Mouse (Mus musculus): ENCODE results near the gene Trpc4. TPM values are rescaled to one million over a fixed set of nuclear protein-coding genes. Genes with fewer than 3 reads are reported as not detected.

The Trpc4 gene
- polyA plus RNA-seq (2015; fragmentation: Nextera tagmentation; extraction: Ambion mirVana), result 6.3 and 7.0 TPM in 2 replicates

- under 1% methylated on average over 33 of the region's 36 CpGs for WGBS
- ATAC-seq, result peak; percentile 82
- Histone ChIP-seq H3K4me3 (ENCODE audit: low read length) (peak within 1 kb of the TSS; percentile 61), H3K4me1 (ENCODE audit: control insufficient read depth, insufficient read depth, low read depth, low read length) (no peaks in the 10 kb centered on the region; the same call in none of the 2 replicates), H3K4me2 (ENCODE audit: low read length) (peak within 1 kb of the TSS; percentile 98), H3K27me3 (replicated peaks; ENCODE audit: control insufficient read depth, insufficient read depth, low read length) (no peaks in the 10 kb centered on the region; the same call in 1 of the 2 replicates), H3K27ac (ENCODE audit: low read depth, low read length) (peak within 1 kb of the TSS; percentile 4; the same call in 1 of the 2 replicates), H3K9ac (ENCODE audit: low read depth, low read length) (peak within 1 kb of the TSS; percentile 65), H3K36me3 (ENCODE audit: control insufficient read depth, insufficient read depth, low read length) (no peaks in the 10 kb centered on the region), H3K9me3 (ENCODE audit: control insufficient read depth, low read length) (no peaks in the 10 kb centered on the region)
Observed at GRCm38 (mm10) chr3:54155639-54156315, at the start of gene Trpc4. Gene Trpc4, plus strand, starts transcription at chr3:54156035.

GRCm38 (mm10) chr3:54111489-54111888 lies 44.3 kb upstream of the Trpc4 start:
- no peaks in the 10 kb centered on the region for H3K36me3 ChIP-seq (ENCODE audit: control insufficient read depth, insufficient read depth, low read length)
- no peaks in the 10 kb centered on the region for H3K4me1 ChIP-seq (ENCODE audit: control insufficient read depth, insufficient read depth, low read depth, low read length)
- no peaks in the 10 kb centered on the region for H3K27me3 ChIP-seq (replicated peaks; ENCODE audit: control insufficient read depth, insufficient read depth, low read length)
- H3K27ac ChIP-seq (ENCODE audit: low read depth, low read length), result no peak overlapping the region
- no peak overlapping the region for H3K4me2 ChIP-seq (ENCODE audit: low read length)
- WGBS, result 81% methylated on average over 9 of the region's 9 CpGs
- ATAC-seq, result no peak
- no peak overlapping the region for H3K9ac ChIP-seq (ENCODE audit: low read depth, low read length)
- no peak overlapping the region for H3K4me3 ChIP-seq (ENCODE audit: low read length)
- no peaks in the 10 kb centered on the region for H3K9me3 ChIP-seq (ENCODE audit: control insufficient read depth, low read length)

GRCm38 (mm10) chr3:54135376-54135775 lies 20.5 kb upstream of the Trpc4 start:
- Histone ChIP-seq H3K36me3 (ENCODE audit: control insufficient read depth, insufficient read depth, low read length) (no peaks in the 10 kb centered on the region), H3K9me3 (ENCODE audit: control insufficient read depth, low read length) (no peaks in the 10 kb centered on the region), H3K9ac (ENCODE audit: low read depth, low read length) (no peak overlapping the region), H3K4me1 (ENCODE audit: control insufficient read depth, insufficient read depth, low read depth, low read length) (no peaks in the 10 kb centered on the region), H3K4me2 (ENCODE audit: low read length) (no peak overlapping the region), H3K27me3 (replicated peaks; ENCODE audit: control insufficient read depth, insufficient read depth, low read length) (no peaks in the 10 kb centered on the region), H3K4me3 (ENCODE audit: low read length) (no peak overlapping the region), H3K27ac (ENCODE audit: low read depth, low read length) (no peak overlapping the region)
- ATAC-seq, result no peak
- 79% methylated on average over 5 of the region's 5 CpGs for WGBS

GRCm38 (mm10) chr3:54141376-54141775 lies 14.5 kb upstream of the Trpc4 start:
- H3K9ac ChIP-seq (ENCODE audit: low read depth, low read length), result no peak overlapping the region
- H3K36me3 ChIP-seq (ENCODE audit: control insufficient read depth, insufficient read depth, low read length), result no peaks in the 10 kb centered on the region
- no peak overlapping the region for H3K4me2 ChIP-seq (ENCODE audit: low read length)
- no peak overlapping the region for H3K4me3 ChIP-seq (ENCODE audit: low read length)
- H3K4me1 ChIP-seq (ENCODE audit: control insufficient read depth, insufficient read depth, low read depth, low read length), result no peaks in the 10 kb centered on the region
- 93% methylated on average over 2 of the region's 2 CpGs for WGBS
- no peak overlapping the region for H3K27ac ChIP-seq (ENCODE audit: low read depth, low read length)
- ATAC-seq, result no peak
- H3K9me3 ChIP-seq (ENCODE audit: control insufficient read depth, low read length), result no peaks in the 10 kb centered on the region
- H3K27me3 ChIP-seq (replicated peaks; ENCODE audit: control insufficient read depth, insufficient read depth, low read length), result no peaks in the 10 kb centered on the region

- peak overlapping the region; percentile 4; the same call in 1 of the 2 replicates for H3K27ac ChIP-seq (ENCODE audit: low read depth, low read length)
- H3K36me3 ChIP-seq (ENCODE audit: control insufficient read depth, insufficient read depth, low read length), result no peaks in the 10 kb centered on the region
- peak overlapping the region; percentile 98 for H3K4me2 ChIP-seq (ENCODE audit: low read length)
- no peaks in the 10 kb centered on the region for H3K9me3 ChIP-seq (ENCODE audit: control insufficient read depth, low read length)
- peak overlapping the region; percentile 61 for H3K4me3 ChIP-seq (ENCODE audit: low read length)
- peak overlapping the region; percentile 65 for H3K9ac ChIP-seq (ENCODE audit: low read depth, low read length)
- H3K27me3 ChIP-seq (replicated peaks; ENCODE audit: control insufficient read depth, insufficient read depth, low read length), result no peaks in the 10 kb centered on the region; the same call in 1 of the 2 replicates
- H3K4me1 ChIP-seq (ENCODE audit: control insufficient read depth, insufficient read depth, low read depth, low read length), result no peaks in the 10 kb centered on the region; the same call in none of the 2 replicates
- WGBS, result 3% methylated on average over 16 of the region's 16 CpGs
- ATAC-seq, result peak; percentile 96
Observed at GRCm38 (mm10) chr3:54154844-54155638, 794 bp upstream of the Trpc4 start.

- Histone ChIP-seq H3K27ac (ENCODE audit: low read depth, low read length) (no peak overlapping the region), H3K4me3 (ENCODE audit: low read length) (peak overlapping the region; percentile 61), H3K9ac (ENCODE audit: low read depth, low read length) (peak overlapping the region; percentile 65), H3K27me3 (replicated peaks; ENCODE audit: control insufficient read depth, insufficient read depth, low read length) (no peaks in the 10 kb centered on the region; the same call in 1 of the 2 replicates), H3K4me1 (ENCODE audit: control insufficient read depth, insufficient read depth, low read depth, low read length) (no peaks in the 10 kb centered on the region; the same call in none of the 2 replicates), H3K9me3 (ENCODE audit: control insufficient read depth, low read length) (no peaks in the 10 kb centered on the region), H3K4me2 (ENCODE audit: low read length) (peak overlapping the region; percentile 98), H3K36me3 (ENCODE audit: control insufficient read depth, insufficient read depth, low read length) (no peaks in the 10 kb centered on the region)
- under 1% methylated on average over 28 of the region's 28 CpGs for WGBS
- 0 out of 2 replicates have a peak, but pooled peaks have one; percentile 29 for ATAC-seq
Observed at GRCm38 (mm10) chr3:54156316-54157000, 623 bp downstream of the Trpc4 start.

- Histone ChIP-seq H3K36me3 (ENCODE audit: control insufficient read depth, insufficient read depth, low read length) (no peaks in the 10 kb centered on the region), H3K4me2 (ENCODE audit: low read length) (no peak overlapping the region), H3K9ac (ENCODE audit: low read depth, low read length) (no peak overlapping the region), H3K9me3 (ENCODE audit: control insufficient read depth, low read length) (no peaks in the 10 kb centered on the region), H3K27me3 (replicated peaks; ENCODE audit: control insufficient read depth, insufficient read depth, low read length) (no peaks in the 10 kb centered on the region), H3K4me1 (ENCODE audit: control insufficient read depth, insufficient read depth, low read depth, low read length) (no peaks in the 10 kb centered on the region), H3K4me3 (ENCODE audit: low read length) (no peak overlapping the region), H3K27ac (ENCODE audit: low read depth, low read length) (no peak overlapping the region)
- ATAC-seq, result no peak
Observed at GRCm38 (mm10) chr3:54170701-54171100, 14.9 kb downstream of the Trpc4 start.

GRCm38 (mm10) chr3:54177296-54177695 lies 21.5 kb downstream of the Trpc4 start:
- no peaks in the 10 kb centered on the region for H3K36me3 ChIP-seq (ENCODE audit: control insufficient read depth, insufficient read depth, low read length)
- no peak overlapping the region for H3K4me2 ChIP-seq (ENCODE audit: low read length)
- H3K9ac ChIP-seq (ENCODE audit: low read depth, low read length), result no peak overlapping the region
- H3K4me1 ChIP-seq (ENCODE audit: control insufficient read depth, insufficient read depth, low read depth, low read length), result no peaks in the 10 kb centered on the region
- no peak for ATAC-seq
- no peak overlapping the region for H3K4me3 ChIP-seq (ENCODE audit: low read length)
- 74% methylated on average over 1 of the region's 1 CpGs for WGBS
- no peaks in the 10 kb centered on the region for H3K27me3 ChIP-seq (replicated peaks; ENCODE audit: control insufficient read depth, insufficient read depth, low read length)
- no peaks in the 10 kb centered on the region for H3K9me3 ChIP-seq (ENCODE audit: control insufficient read depth, low read length)
- no peak overlapping the region for H3K27ac ChIP-seq (ENCODE audit: low read depth, low read length)

Measured in hindbrain, embryonic 16.5 days (tissue).